Mouse (Mus musculus): ENCODE measurements around the gene Vta1. TPM values are rescaled to one million over a fixed set of nuclear protein-coding genes. Genes with fewer than 3 reads are reported as not detected.

The Vta1 gene
- polyA plus RNA-seq (2014; fragmentation: Illumina TruSeq; extraction: RNeasy Lipid Tissue Mini Kit (QIAGEN cat#74804); ENCODE audit: low read depth, low replicate concordance): 108 TPM

GRCm38 (mm10) chr10:14705072-14706066, at the start of gene Vta1, which contains the start of gene Nmbr:
TSS of gene Vta1 (minus strand) at chr10:14705560.
TSS of gene Nmbr (plus strand) at chr10:14705591.

GRCm38 (mm10) chr10:14718114-14718513, 12.8 kb upstream of the Vta1 start, which contains the start of gene Gje1:
TSS of gene Gje1 (minus strand) at chr10:14718214.

Other genes with a start within 250 kb of the Vta1 start
- 3.2 TPM for gene Adgrg6, start 159.9 kb downstream of the Vta1 start, polyA plus RNA-seq (2014; fragmentation: Illumina TruSeq; extraction: RNeasy Lipid Tissue Mini Kit (QIAGEN cat#74804); ENCODE audit: low read depth, low replicate concordance)
- gene Nmbr, start within 50 bp of the Vta1 start, polyA plus RNA-seq (2014; fragmentation: Illumina TruSeq; extraction: RNeasy Lipid Tissue Mini Kit (QIAGEN cat#74804); ENCODE audit: low read depth, low replicate concordance): 0.81 TPM
- gene Gje1, start 12.7 kb upstream of the Vta1 start, polyA plus RNA-seq (2014; fragmentation: Illumina TruSeq; extraction: RNeasy Lipid Tissue Mini Kit (QIAGEN cat#74804); ENCODE audit: low read depth, low replicate concordance): not detected

All from kidney, adult 10 weeks (tissue).